Mouse (Mus musculus): ENCODE results near the gene Gprc6a. TPM values are rescaled to one million over a fixed set of nuclear protein-coding genes. Genes with fewer than 3 reads are reported as not detected.
A peak's percentile ranks its signal among the peaks of the same experiment; 100 is the strongest.

The Gprc6a gene
- polyA plus RNA-seq, 1 experiment from 2014 or later, result 0.07 TPM

GRCm38 (mm10) chr10:51591574-51591973 is 39.7 kb downstream of the Gprc6a start:
- no peak for TF ChIP-seq CTCF (IDR thresholded peaks at IDR 0.05; ENCODE audit: low read depth)
- ATAC-seq, result no peak
- WGBS, result 83% methylated on average over 2 of the region's 2 CpGs
- Histone ChIP-seq H3K9ac (ENCODE audit: low read depth, low read length) (no peak overlapping the region), H3K36me3 (ENCODE audit: control insufficient read depth, insufficient read depth) (no peaks in the 10 kb centered on the region), H3K9me3 (ENCODE audit: control insufficient read depth) (no peaks in the 10 kb centered on the region), H3K27me3 (replicated peaks; ENCODE audit: control insufficient read depth, insufficient read depth, low read length) (0 out of 2 replicates have a peak, but pooled peaks cover 3% of the 10 kb centered on the region), H3K4me2 (replicated peaks; ENCODE audit: low read depth) (no peak overlapping the region), H3K4me1 (replicated peaks; ENCODE audit: control insufficient read depth, insufficient read depth, low read length) (no peaks in the 10 kb centered on the region), H3K4me3 (ENCODE audit: low read depth, low read length) (no peak overlapping the region), H3K27ac (ENCODE audit: low read depth, low read length) (no peak overlapping the region)

GRCm38 (mm10) chr10:51590139-51590574 is 41.1 kb downstream of the Gprc6a start, which contains the start of gene Fam162b:
TSS of gene Fam162b (minus strand) at chr10:51590517.
- Histone ChIP-seq H3K27ac (ENCODE audit: low read depth, low read length) (no peak within 1 kb of the TSS), H3K9ac (ENCODE audit: low read depth, low read length) (no peak within 1 kb of the TSS)
- WGBS, result 7% methylated on average over 19 of the region's 19 CpGs

DNA sequence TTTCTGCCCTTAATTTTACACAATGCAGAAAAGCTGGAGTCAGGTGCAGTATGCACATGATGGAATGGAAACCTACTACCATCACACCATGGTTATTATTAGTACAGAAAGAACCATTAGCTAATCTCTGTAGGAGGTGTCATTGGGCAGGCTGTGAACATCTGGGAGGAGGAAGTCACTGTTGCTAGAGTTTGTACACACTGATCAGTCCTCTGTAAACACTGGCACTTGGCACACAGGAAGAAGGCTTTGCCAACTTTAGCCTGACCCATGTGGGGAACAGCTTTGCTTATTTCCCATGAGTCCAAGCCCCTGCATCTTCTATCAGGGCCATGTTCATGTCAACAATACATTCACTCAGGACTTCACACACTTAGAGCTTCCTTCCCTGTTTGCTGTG is 46.3 kb downstream of the Gprc6a start:
- H3K4me2 ChIP-seq (replicated peaks; ENCODE audit: low read depth), result no peak overlapping the region
- H3K9me3 ChIP-seq (ENCODE audit: control insufficient read depth), result no peaks in the 10 kb centered on the region
- H3K27ac ChIP-seq (ENCODE audit: low read depth, low read length), result no peak overlapping the region
- no peaks in the 10 kb centered on the region for H3K27me3 ChIP-seq (replicated peaks; ENCODE audit: control insufficient read depth, insufficient read depth, low read length)
- no peak for TF ChIP-seq CTCF (IDR thresholded peaks at IDR 0.05; ENCODE audit: low read depth)
- ATAC-seq, result no peak
- H3K4me3 ChIP-seq (ENCODE audit: low read depth, low read length), result no peak overlapping the region
- no peak overlapping the region for H3K9ac ChIP-seq (ENCODE audit: low read depth, low read length)
- H3K4me1 ChIP-seq (replicated peaks; ENCODE audit: control insufficient read depth, insufficient read depth, low read length), result no peaks in the 10 kb centered on the region
- H3K36me3 ChIP-seq (ENCODE audit: control insufficient read depth, insufficient read depth), result no peaks in the 10 kb centered on the region

More at GRCm38 (mm10) chr10:51590139-51590574, 41.1 kb downstream of the Gprc6a start, which contains the start of gene Fam162b:
- Histone ChIP-seq H3K4me2 (replicated peaks; ENCODE audit: low read depth) (peak within 1 kb of the TSS; percentile 54), H3K4me3 (ENCODE audit: low read depth, low read length) (peak within 1 kb of the TSS; percentile 9; the same call in 1 of the 2 replicates), H3K36me3 (ENCODE audit: control insufficient read depth, insufficient read depth) (no peaks in the 10 kb centered on the region), H3K9me3 (ENCODE audit: control insufficient read depth) (no peaks in the 10 kb centered on the region), H3K4me1 (replicated peaks; ENCODE audit: control insufficient read depth, insufficient read depth, low read length) (no peaks in the 10 kb centered on the region), H3K27me3 (replicated peaks; ENCODE audit: control insufficient read depth, insufficient read depth, low read length) (0 out of 2 replicates have a peak, but pooled peaks cover 3% of the 10 kb centered on the region)
- TF ChIP-seq CTCF (IDR thresholded peaks at IDR 0.05; ENCODE audit: low read depth), result no peak
- ATAC-seq, result no peak

DNA sequence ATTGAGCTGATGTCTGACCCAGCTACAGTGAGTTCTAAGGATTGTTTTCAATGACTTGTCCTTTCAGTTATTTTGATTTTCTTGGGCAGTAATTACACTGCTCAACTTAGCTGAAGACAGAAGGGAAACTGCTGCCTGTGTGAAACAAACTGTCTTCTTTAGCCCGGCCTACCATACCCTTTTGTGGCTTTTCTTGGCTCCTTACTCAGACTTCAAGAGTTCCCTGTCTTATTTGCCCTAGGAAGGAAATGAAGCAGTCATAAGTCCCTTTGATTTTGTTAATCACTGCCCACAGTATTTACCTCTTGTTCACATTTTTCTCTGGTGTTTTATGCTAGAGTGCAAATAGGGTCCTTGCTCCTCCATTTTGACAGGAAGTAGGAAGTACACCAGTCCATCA is 46.9 kb downstream of the Gprc6a start:
- TF ChIP-seq CTCF (IDR thresholded peaks at IDR 0.05; ENCODE audit: low read depth), result no peak
- H3K27ac ChIP-seq (ENCODE audit: low read depth, low read length), result no peak overlapping the region
- H3K4me2 ChIP-seq (replicated peaks; ENCODE audit: low read depth), result no peak overlapping the region
- no peak overlapping the region for H3K9ac ChIP-seq (ENCODE audit: low read depth, low read length)
- H3K9me3 ChIP-seq (ENCODE audit: control insufficient read depth), result no peaks in the 10 kb centered on the region
- H3K36me3 ChIP-seq (ENCODE audit: control insufficient read depth, insufficient read depth), result no peaks in the 10 kb centered on the region
- H3K27me3 ChIP-seq (replicated peaks; ENCODE audit: control insufficient read depth, insufficient read depth, low read length), result no peaks in the 10 kb centered on the region
- no peak for ATAC-seq
- no peak overlapping the region for H3K4me3 ChIP-seq (ENCODE audit: low read depth, low read length)
- no peaks in the 10 kb centered on the region for H3K4me1 ChIP-seq (replicated peaks; ENCODE audit: control insufficient read depth, insufficient read depth, low read length)
- WGBS, result 64% methylated on average over 1 of the region's 1 CpGs

DNA sequence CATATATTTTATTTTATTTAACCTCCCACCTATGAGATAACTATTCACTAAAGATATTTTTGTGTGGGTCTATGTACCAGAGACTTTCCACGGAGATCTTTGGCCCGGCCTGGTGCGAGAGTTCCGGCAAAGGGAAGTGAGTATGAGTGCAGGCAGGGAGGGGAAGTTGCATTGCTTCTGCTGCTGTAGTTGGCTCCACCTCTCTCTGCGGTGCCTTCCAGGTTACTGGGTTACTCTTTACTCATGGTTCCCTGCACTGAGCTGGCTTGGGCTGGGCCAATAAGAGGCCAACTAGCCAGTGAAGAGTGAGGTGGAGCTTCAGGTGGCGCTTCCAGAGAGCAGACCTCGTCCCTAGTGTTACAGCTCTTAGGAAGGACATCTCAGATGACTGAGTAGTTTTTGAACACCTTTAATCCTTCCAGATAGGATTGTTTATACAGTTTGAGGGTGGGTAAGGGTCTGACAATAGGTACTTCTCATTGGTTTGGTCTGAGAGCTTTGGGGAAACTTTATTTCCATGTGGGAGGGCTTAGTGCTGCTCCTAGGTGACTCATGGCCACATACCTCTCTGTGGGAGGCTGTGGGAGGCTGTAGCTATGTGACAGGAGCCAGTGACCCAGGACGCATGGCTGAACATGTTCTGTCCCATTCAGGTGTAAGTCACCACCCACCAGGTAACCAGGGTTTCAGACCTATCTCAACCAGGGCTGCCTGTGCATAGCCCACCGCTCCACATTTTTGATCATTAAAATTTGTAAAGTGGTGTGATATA is 59.9 kb downstream of the Gprc6a start:
- Histone ChIP-seq H3K4me1 (replicated peaks; ENCODE audit: control insufficient read depth, insufficient read depth, low read length) (no peaks in the 10 kb centered on the region), H3K36me3 (ENCODE audit: control insufficient read depth, insufficient read depth) (no peaks in the 10 kb centered on the region), H3K27me3 (replicated peaks; ENCODE audit: control insufficient read depth, insufficient read depth, low read length) (no peaks in the 10 kb centered on the region), H3K9ac (ENCODE audit: low read depth, low read length) (no peak overlapping the region), H3K4me3 (ENCODE audit: low read depth, low read length) (no peak overlapping the region), H3K4me2 (replicated peaks; ENCODE audit: low read depth) (no peak overlapping the region), H3K27ac (ENCODE audit: low read depth, low read length) (no peak overlapping the region), H3K9me3 (ENCODE audit: control insufficient read depth) (no peaks in the 10 kb centered on the region)
- TF ChIP-seq CTCF (IDR thresholded peaks at IDR 0.05; ENCODE audit: low read depth), result no peak
- peak; percentile 98 for ATAC-seq
- 46% methylated on average over 9 of the region's 9 CpGs for WGBS

Other genes with a start within 250 kb of the Gprc6a start
- 0.13 and 0.65 TPM in 2 replicates for gene Gm49339, start 150.8 kb downstream of the Gprc6a start, polyA plus RNA-seq (2015; fragmentation: Nextera tagmentation; extraction: Ambion mirVana)
- gene Lilr4b, start 150.8 kb downstream of the Gprc6a start, polyA plus RNA-seq (2015; fragmentation: Nextera tagmentation; extraction: Ambion mirVana), result 1.2 and 1.5 TPM in 2 replicates
- 1.4 and 2.2 TPM in 2 replicates for gene Lilrb4a, start 140.5 kb downstream of the Gprc6a start, polyA plus RNA-seq (2015; fragmentation: Nextera tagmentation; extraction: Ambion mirVana)
- 5.7 and 7.0 TPM in 2 replicates for gene Fam162b, start 40.9 kb downstream of the Gprc6a start, polyA plus RNA-seq (2015; fragmentation: Nextera tagmentation; extraction: Ambion mirVana)
- gene Rfx6, start 46.3 kb upstream of the Gprc6a start, polyA plus RNA-seq (2015; fragmentation: Nextera tagmentation; extraction: Ambion mirVana), result 0.31 and 0.39 TPM in 2 replicates